Mouse (Mus musculus): ENCODE data around the gene Ndufb7. TPM values are rescaled to one million over a fixed set of nuclear protein-coding genes. Genes with fewer than 3 reads are reported as not detected.

Ndufb7 gene
- total RNA-seq, 1 experiment = 275 TPM

GRCm38 (mm10) chr8:83619568-83620285, 53.3 kb downstream of the Ndufb7 start:
- Histone ChIP-seq H3K4me3 (ENCODE audit: insufficient read depth in 1 of 2, low read depth in 1 of 2, low read length in 2 of 2, poor library complexity in 1 of 2, severe bottlenecking in 1 of 2) (no peak overlapping the region), H3K9ac (ENCODE audit: insufficient read depth, low read depth, low read length, poor library complexity, severe bottlenecking) (no peak overlapping the region), H3K27ac (ENCODE audit: insufficient read depth, low read depth, low read length, poor library complexity, severe bottlenecking) (no peak overlapping the region), H3K4me1 (ENCODE audit: control insufficient read depth in 2 of 2, insufficient read depth in 2 of 2, low read length in 2 of 2, poor library complexity in 1 of 2) (peaks cover 0 to 2% of the 10 kb centered on the region in 2 experiments; a peak in 1 of 4 replicates), H3K36me3 (ENCODE audit: control insufficient read depth, insufficient read depth, low read length, poor library complexity, severe bottlenecking) (no peaks in the 10 kb centered on the region), H3K9me3 (ENCODE audit: control insufficient read depth, insufficient read depth, low read depth, low read length) (no peaks in the 10 kb centered on the region)
- no peak for DNase-seq (ENCODE audit: low read depth, low spot score)
- in situ Hi-C loops (cut with MboI; ENCODE audit: low sequenced_read_pairs in 2 of 2, unreplicated experiment in 2 of 2) = no loop called here
- TF ChIP-seq ZNF384 (IDR thresholded peaks at IDR 0.05; ENCODE audit: low read depth, low read length) (no peak), ZC3H11A (IDR thresholded peaks at IDR 0.05; ENCODE audit: borderline replicate concordance, low read depth, low read length) (no peak), HCFC1 (IDR thresholded peaks at IDR 0.05; ENCODE audit: borderline replicate concordance, insufficient read depth, low read length) (no peak), CHD2 (IDR thresholded peaks at IDR 0.05; ENCODE audit: low read depth, low read length) (no peak), MAFK (IDR thresholded peaks at IDR 0.05; ENCODE audit: insufficient read depth, low read depth, low read length) (no peak)

Other genes starting within 250 kb of the Ndufb7 start
- gene Elmod2, start 234.2 kb upstream of the Ndufb7 start, total RNA-seq (2012; rRNA removed) = 8.9 and 10.7 TPM in 2 replicates
- gene Mgat4d, start 218.2 kb upstream of the Ndufb7 start, total RNA-seq (2012; rRNA removed) = 0.31 and 0.32 TPM in 2 replicates
- gene Clgn, start 176.8 kb upstream of the Ndufb7 start, total RNA-seq (2012; rRNA removed) = 13.0 and 19.2 TPM in 2 replicates
- gene Scoc, start 108.3 kb upstream of the Ndufb7 start, total RNA-seq (2012; rRNA removed) = 40.8 and 76.5 TPM in 2 replicates
- gene Olfr370, start 30.9 kb upstream of the Ndufb7 start, total RNA-seq (2012; rRNA removed) = not detected in 2 replicates
- 246 and 386 TPM in 2 replicates for gene Tecr, start 41.3 kb downstream of the Ndufb7 start, total RNA-seq (2012; rRNA removed)
- 22.9 and 30.1 TPM in 2 replicates for gene Dnajb1, start 41.5 kb downstream of the Ndufb7 start, total RNA-seq (2012; rRNA removed)
- gene Gipc1, start 86.0 kb downstream of the Ndufb7 start, total RNA-seq (2012; rRNA removed) = 73.2 and 73.7 TPM in 2 replicates
- 1.7 and 2.4 TPM in 2 replicates for gene Ptger1, start 100.0 kb downstream of the Ndufb7 start, total RNA-seq (2012; rRNA removed)
- gene Pkn1, start 132.5 kb downstream of the Ndufb7 start, total RNA-seq (2012; rRNA removed) = 24.7 and 33.2 TPM in 2 replicates
- 274 and 324 TPM in 2 replicates for gene Ddx39, start 148.5 kb downstream of the Ndufb7 start, total RNA-seq (2012; rRNA removed)
- 92.2 and 135 TPM in 2 replicates for gene Adgre5, start 174.7 kb downstream of the Ndufb7 start, total RNA-seq (2012; rRNA removed)